Mouse (Mus musculus): Measurements from ENCODE around the gene Pgs1. TPM values are rescaled to one million over a fixed set of nuclear protein-coding genes. Genes with fewer than 3 reads are reported as not detected.

The Pgs1 gene
- 35.6 and 43.7 TPM in 2 replicates for polyA plus RNA-seq (2012; rRNA removed)

DNA sequence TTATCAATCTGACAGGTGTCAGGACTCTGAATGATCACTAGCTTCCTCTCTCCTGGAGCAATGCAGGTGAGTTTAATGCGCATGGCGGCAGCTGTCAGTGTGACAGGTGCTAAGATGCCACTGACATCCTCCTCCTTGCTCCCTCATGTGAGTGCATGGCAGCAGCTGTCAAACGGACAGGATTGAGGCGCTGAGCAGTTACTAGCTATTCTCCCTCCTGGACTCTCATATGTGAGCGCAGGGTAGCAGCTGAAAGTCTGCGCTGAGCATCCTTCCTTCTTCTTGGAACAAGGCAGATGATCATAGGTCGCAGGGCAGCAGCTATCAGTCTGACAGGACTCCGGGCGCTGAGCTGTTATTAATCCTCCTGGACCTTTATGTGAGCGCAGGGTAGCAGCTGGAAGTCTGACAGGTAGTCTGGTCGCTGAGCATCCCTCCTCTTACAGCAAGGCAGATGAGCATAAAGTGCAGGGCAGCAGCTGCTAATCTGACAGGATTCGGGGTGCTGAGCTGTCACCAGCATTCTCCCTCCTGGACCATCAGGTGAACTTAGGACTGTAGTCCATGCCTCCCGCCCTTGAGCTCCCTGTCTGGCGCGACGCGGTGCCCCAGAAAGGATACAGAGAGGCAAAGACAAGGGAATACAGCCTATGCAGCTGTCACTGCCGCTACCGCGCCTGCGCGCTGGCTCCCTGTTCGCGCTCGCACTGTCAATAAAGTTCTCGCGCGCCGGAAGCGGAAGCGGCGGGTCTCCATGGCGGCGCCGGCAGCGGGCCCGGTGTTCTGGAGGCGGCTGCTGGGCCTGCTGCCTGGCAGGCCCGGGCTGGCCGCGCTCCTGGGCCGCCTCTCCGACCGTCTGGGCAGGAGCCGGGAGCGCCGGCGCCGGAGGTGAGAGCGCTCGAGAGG is at the start of gene Pgs1:
Gene Pgs1, plus strand, starts transcription at position 167 of the 906 bp plus-strand sequence.
- H3K4me3 ChIP-seq (ENCODE audit: extremely low read depth, insufficient read depth, insufficient read length) = peak within 1 kb of the TSS; percentile 85
- H3K27me3 ChIP-seq (ENCODE audit: control insufficient read depth, insufficient read depth, low read length) = no peaks in the 10 kb centered on the region
- H3K4me1 ChIP-seq (ENCODE audit: control insufficient read depth, insufficient read depth, insufficient read length) = peaks cover 4% of the 10 kb centered on the region; the same call in 1 of the 2 replicates
- H3K27ac ChIP-seq (ENCODE audit: insufficient read depth, low read length) = peak within 1 kb of the TSS; percentile 26; the same call in 1 of the 2 replicates
- H3K36me3 ChIP-seq (ENCODE audit: control insufficient read depth, insufficient read depth, low read length) = no peaks in the 10 kb centered on the region
- 7% methylated on average over 51 of the region's 51 CpGs for WGBS
- DNase-seq (ENCODE audit: low read depth in 1 of 2, low spot score in 2 of 2) = peak; percentile 69 to 89
- no peak for TF ChIP-seq CTCF (IDR thresholded peaks at IDR 0.05; ENCODE audit: extremely low read depth, insufficient read depth, insufficient read length, insufficient replicate concordance)
- TF ChIP-seq POLR2A (IDR thresholded peaks at IDR 0.05; ENCODE audit: low read depth, low read length) = peak; percentile 19; the same call in 1 of the 2 replicates

DNA sequence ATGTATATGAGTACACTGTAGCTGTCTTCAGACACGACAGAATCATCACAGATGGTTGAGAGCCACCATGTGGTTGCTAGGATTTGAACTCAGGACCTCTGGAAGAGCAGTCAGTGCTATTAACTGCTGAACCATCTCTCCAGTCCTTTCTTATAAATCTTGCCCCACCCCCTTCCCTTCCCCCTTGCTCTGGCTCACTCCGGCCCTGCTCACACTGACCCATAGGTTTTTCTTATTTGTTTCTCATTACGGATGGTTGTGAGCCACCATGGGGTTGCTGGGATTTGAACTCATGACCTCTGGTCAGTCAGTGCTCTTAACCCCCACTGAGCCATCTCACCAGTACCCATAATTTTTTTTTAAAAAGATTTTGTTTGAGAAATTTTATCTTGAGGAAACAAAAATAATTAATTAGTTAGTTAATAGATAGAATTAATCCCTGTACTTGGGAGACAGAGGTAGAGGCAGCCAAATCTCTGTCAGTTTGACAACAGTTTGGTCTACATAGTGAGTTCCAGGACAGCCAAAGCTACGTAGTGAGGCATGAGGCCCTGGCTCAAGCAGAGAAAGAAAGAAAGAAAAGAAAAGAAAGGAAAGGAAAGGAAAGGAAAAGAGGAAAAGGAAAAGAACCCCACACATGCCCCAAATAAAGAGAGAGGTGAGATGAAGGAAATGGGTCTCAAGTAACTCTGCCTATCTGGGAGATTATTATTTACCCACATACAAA is 46.9 kb upstream of the Pgs1 start:
- Histone ChIP-seq H3K36me3 (ENCODE audit: control insufficient read depth, insufficient read depth, low read length) (no peaks in the 10 kb centered on the region), H3K4me3 (ENCODE audit: extremely low read depth, insufficient read depth, insufficient read length) (no peak overlapping the region), H3K4me1 (ENCODE audit: control insufficient read depth, insufficient read depth, insufficient read length) (no peaks in the 10 kb centered on the region), H3K27ac (ENCODE audit: insufficient read depth, low read length) (no peak overlapping the region), H3K27me3 (ENCODE audit: control insufficient read depth, insufficient read depth, low read length) (no peaks in the 10 kb centered on the region)
- DNase-seq (ENCODE audit: low read depth in 1 of 2, low spot score in 2 of 2) = no peak
- TF ChIP-seq POLR2A (IDR thresholded peaks at IDR 0.05; ENCODE audit: low read depth, low read length) (no peak), CTCF (IDR thresholded peaks at IDR 0.05; ENCODE audit: extremely low read depth, insufficient read depth, insufficient read length, insufficient replicate concordance) (no peak)
- 72% methylated on average over 4 of the region's 4 CpGs for WGBS

DNA sequence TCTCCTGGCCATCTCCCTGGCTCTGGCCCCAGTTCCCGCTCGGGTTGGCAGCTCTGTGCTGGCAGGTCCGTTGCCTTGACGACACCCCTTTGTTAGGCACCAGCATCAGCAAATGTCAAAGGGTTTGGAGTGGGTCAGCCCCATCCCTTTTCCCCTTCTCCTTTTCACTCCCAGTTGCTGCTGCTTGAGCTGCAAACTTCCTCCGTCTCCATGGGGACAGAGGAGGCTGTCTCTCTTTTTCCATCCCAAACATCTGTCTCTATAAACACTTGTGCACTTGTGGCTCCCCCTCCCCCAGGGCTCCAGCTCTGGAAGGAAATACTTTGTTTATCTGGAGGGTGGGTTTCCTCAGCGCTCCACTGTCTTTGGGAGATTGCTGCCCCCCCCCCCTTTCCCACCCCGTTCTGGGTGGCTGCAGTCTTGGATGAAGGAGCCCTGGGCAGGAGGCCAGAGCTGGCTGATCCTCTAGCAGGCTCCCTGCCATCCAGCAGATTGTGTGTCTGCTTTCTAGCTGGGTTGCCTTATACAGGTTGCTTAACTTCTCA is 46.3 kb upstream of the Pgs1 start:
- no peak overlapping the region for H3K27ac ChIP-seq (ENCODE audit: insufficient read depth, low read length)
- no peaks in the 10 kb centered on the region for H3K27me3 ChIP-seq (ENCODE audit: control insufficient read depth, insufficient read depth, low read length)
- no peak for TF ChIP-seq POLR2A (IDR thresholded peaks at IDR 0.05; ENCODE audit: low read depth, low read length)
- TF ChIP-seq CTCF (IDR thresholded peaks at IDR 0.05; ENCODE audit: extremely low read depth, insufficient read depth, insufficient read length, insufficient replicate concordance) = no peak
- no peaks in the 10 kb centered on the region for H3K36me3 ChIP-seq (ENCODE audit: control insufficient read depth, insufficient read depth, low read length)
- H3K4me1 ChIP-seq (ENCODE audit: control insufficient read depth, insufficient read depth, insufficient read length) = no peaks in the 10 kb centered on the region
- WGBS = 41% methylated on average over 7 of the region's 7 CpGs
- no peak overlapping the region for H3K4me3 ChIP-seq (ENCODE audit: extremely low read depth, insufficient read depth, insufficient read length)
- DNase-seq (ENCODE audit: low read depth in 1 of 2, low spot score in 2 of 2) = no peak

DNA sequence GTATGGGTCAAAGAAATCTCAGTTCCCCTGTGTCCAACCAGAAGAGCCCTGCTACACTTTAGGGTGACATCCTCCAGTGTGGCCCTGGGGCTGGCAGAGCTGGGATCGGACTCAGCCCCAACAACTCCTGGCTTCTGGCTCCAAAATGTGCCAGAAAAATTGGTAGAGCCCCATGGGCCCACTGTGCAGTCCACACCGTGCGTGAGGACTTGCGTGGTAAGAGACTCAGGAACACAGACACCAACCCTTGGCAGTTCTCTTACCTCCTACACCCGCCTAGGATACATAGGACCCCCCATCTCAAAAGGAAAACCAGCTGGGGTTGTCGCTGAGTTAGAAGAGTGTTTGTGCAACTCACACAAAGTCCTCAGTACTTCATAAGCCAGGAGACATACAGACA is 45.2 kb upstream of the Pgs1 start:
- DNase-seq (ENCODE audit: low read depth in 1 of 2, low spot score in 2 of 2) = no peak
- H3K4me1 ChIP-seq (ENCODE audit: control insufficient read depth, insufficient read depth, insufficient read length) = peaks cover 4% of the 10 kb centered on the region; the same call in 1 of the 2 replicates
- TF ChIP-seq CTCF (IDR thresholded peaks at IDR 0.05; ENCODE audit: extremely low read depth, insufficient read depth, insufficient read length, insufficient replicate concordance) (no peak), POLR2A (IDR thresholded peaks at IDR 0.05; ENCODE audit: low read depth, low read length) (no peak)
- no peaks in the 10 kb centered on the region for H3K27me3 ChIP-seq (ENCODE audit: control insufficient read depth, insufficient read depth, low read length)
- WGBS = 93% methylated on average over 6 of the region's 6 CpGs
- H3K27ac ChIP-seq (ENCODE audit: insufficient read depth, low read length) = no peak overlapping the region
- H3K4me3 ChIP-seq (ENCODE audit: extremely low read depth, insufficient read depth, insufficient read length) = no peak overlapping the region
- no peaks in the 10 kb centered on the region for H3K36me3 ChIP-seq (ENCODE audit: control insufficient read depth, insufficient read depth, low read length)

DNA sequence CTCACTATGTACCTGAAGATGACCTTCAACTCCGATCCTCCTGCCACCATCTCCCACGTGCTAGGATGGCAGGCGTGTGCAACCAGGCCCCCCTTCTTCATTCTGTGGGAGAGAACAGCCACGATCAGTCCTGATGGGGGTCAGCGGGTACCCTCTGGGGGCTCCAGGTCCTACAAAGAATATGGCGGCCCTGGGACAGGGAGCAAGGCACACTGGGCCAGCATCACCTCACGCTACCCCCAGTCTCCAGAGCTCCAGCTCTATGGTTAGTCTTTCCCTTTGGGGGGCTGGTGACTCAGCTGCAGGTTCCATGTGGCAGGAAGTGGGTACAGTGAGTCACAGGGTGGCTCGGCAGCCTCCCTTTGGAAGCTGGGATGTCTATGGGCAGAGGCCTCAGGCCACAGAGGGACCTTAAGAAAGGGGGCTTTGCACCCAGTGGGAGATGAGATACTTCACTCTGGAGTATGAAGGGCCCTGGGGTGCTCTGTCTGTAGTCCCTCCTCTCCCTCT is 44.7 kb upstream of the Pgs1 start:
- Histone ChIP-seq H3K27ac (ENCODE audit: insufficient read depth, low read length) (no peak overlapping the region), H3K4me3 (ENCODE audit: extremely low read depth, insufficient read depth, insufficient read length) (no peak overlapping the region), H3K4me1 (ENCODE audit: control insufficient read depth, insufficient read depth, insufficient read length) (peaks cover 6% of the 10 kb centered on the region; the same call in 1 of the 2 replicates), H3K27me3 (ENCODE audit: control insufficient read depth, insufficient read depth, low read length) (no peaks in the 10 kb centered on the region), H3K36me3 (ENCODE audit: control insufficient read depth, insufficient read depth, low read length) (no peaks in the 10 kb centered on the region)
- no peak for DNase-seq (ENCODE audit: low read depth in 1 of 2, low spot score in 2 of 2)
- 85% methylated on average over 8 of the region's 8 CpGs for WGBS
- TF ChIP-seq CTCF (IDR thresholded peaks at IDR 0.05; ENCODE audit: extremely low read depth, insufficient read depth, insufficient read length, insufficient replicate concordance) = no peak
- TF ChIP-seq POLR2A (IDR thresholded peaks at IDR 0.05; ENCODE audit: low read depth, low read length) = no peak

DNA sequence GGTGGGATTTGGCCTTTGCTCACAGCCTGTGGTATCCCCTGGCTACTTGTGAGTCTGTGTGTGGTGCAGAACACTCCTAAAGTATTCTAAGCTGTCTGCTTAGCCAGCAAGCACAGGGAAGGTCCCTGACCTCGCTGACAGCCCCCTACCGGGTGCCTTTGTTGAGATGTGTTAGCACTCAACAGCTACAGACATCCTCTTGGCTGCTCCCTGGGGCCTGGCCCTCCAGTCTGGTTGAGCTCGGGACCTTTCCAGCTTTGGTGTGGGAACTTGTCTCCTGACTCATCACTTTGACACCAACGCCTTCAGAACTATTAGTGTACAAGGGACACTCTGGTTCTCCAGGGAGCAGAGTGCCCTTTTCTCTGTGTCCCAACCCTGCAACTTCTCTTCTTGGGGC is 44.2 kb upstream of the Pgs1 start:
- TF ChIP-seq POLR2A (IDR thresholded peaks at IDR 0.05; ENCODE audit: low read depth, low read length) (no peak), CTCF (IDR thresholded peaks at IDR 0.05; ENCODE audit: extremely low read depth, insufficient read depth, insufficient read length, insufficient replicate concordance) (no peak)
- no peaks in the 10 kb centered on the region for H3K36me3 ChIP-seq (ENCODE audit: control insufficient read depth, insufficient read depth, low read length)
- H3K27me3 ChIP-seq (ENCODE audit: control insufficient read depth, insufficient read depth, low read length) = no peaks in the 10 kb centered on the region
- no peak overlapping the region for H3K27ac ChIP-seq (ENCODE audit: insufficient read depth, low read length)
- no peak for DNase-seq (ENCODE audit: low read depth in 1 of 2, low spot score in 2 of 2)
- 84% methylated on average over 4 of the region's 4 CpGs for WGBS
- H3K4me3 ChIP-seq (ENCODE audit: extremely low read depth, insufficient read depth, insufficient read length) = no peak overlapping the region
- H3K4me1 ChIP-seq (ENCODE audit: control insufficient read depth, insufficient read depth, insufficient read length) = peaks cover 8% of the 10 kb centered on the region; the same call in 1 of the 2 replicates

All from spleen, adult 2 months (tissue).